Mouse (Mus musculus): ENCODE results near the gene Dab1. TPM values are rescaled to one million over a fixed set of nuclear protein-coding genes. Genes with fewer than 3 reads are reported as not detected.
A peak's percentile ranks its signal among the peaks of the same experiment; 100 is the strongest.

Gene Dab1
- polyA plus RNA-seq, 1 experiment from 2014 or later, result 69.6 TPM

DNA sequence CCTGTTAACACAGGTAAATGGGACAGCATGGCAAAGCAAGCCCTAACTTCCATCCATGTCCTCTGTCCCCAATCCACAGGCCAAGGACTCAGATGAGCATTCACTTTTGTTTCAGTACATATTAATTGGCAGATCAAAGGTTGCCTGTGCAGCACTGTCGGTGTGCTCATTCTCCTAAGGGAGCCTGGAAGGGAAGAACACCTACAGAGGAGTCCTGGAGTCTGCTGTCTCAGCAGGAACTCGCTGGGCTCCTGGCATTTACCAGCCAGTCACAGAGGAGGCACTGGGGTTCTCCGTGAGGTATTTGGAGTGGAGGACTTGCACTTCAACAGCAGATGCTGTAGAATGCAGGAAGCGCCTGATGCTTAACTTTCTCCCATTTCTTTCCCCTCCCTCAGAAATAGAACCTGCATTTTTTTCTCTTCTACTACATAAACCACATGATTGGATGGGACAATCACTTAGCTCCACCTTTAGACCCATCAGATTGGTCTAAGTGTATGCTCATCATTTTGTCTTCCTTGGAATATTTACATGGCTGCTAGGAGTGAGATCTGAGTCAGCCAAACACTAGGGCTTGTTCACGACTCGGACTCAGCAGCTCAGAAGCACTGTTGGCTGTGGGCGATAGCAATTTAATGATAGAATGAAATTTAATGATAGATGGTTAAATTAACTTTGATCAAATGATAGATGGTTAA lies 837.2 kb downstream of the Dab1 start:
- peak overlapping the region; percentile 4; the same call in 1 of the 2 replicates for H3K27ac ChIP-seq
- H3K4me3 ChIP-seq, result no peak overlapping the region
- H3K36me3 ChIP-seq, result no peaks in the 10 kb centered on the region
- H3K9ac ChIP-seq, result no peak overlapping the region
- no peak for ATAC-seq (ENCODE audit: low FRiP score)
- 83% methylated on average over 7 of the region's 7 CpGs for WGBS
- peaks cover 32% of the 10 kb centered on the region for H3K4me1 ChIP-seq (replicated peaks)
- H3K9me3 ChIP-seq, result no peaks in the 10 kb centered on the region
- no peaks in the 10 kb centered on the region for H3K27me3 ChIP-seq
- H3K4me2 ChIP-seq, result no peak overlapping the region

DNA sequence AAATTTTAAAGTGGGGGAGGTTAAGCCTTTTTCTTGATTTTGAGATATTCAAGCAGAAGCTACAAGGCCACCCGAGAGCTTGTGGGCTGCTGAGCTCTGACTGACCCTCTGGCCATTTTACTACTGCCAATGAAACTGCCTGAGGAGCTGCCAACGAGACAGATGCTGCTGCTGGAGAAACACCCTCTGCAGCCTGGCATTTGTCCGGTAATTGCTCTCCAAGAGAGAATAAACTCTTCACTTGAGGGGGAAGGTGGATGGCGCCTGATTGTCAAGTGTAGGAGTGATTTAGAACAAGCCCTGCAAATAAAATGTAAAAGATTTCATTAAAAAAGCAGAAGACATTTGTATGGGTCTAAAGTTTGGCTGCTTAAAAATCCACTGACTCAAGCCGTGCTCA lies 839.6 kb downstream of the Dab1 start:
- H3K4me3 ChIP-seq, result no peak overlapping the region
- H3K4me1 ChIP-seq (replicated peaks), result peaks cover 16% of the 10 kb centered on the region
- 72% methylated on average over 5 of the region's 5 CpGs for WGBS
- H3K27ac ChIP-seq, result no peak overlapping the region
- no peak overlapping the region for H3K9ac ChIP-seq
- H3K27me3 ChIP-seq, result no peaks in the 10 kb centered on the region
- no peak for ATAC-seq (ENCODE audit: low FRiP score)
- H3K4me2 ChIP-seq, result no peak overlapping the region
- H3K36me3 ChIP-seq, result no peaks in the 10 kb centered on the region
- no peaks in the 10 kb centered on the region for H3K9me3 ChIP-seq

DNA sequence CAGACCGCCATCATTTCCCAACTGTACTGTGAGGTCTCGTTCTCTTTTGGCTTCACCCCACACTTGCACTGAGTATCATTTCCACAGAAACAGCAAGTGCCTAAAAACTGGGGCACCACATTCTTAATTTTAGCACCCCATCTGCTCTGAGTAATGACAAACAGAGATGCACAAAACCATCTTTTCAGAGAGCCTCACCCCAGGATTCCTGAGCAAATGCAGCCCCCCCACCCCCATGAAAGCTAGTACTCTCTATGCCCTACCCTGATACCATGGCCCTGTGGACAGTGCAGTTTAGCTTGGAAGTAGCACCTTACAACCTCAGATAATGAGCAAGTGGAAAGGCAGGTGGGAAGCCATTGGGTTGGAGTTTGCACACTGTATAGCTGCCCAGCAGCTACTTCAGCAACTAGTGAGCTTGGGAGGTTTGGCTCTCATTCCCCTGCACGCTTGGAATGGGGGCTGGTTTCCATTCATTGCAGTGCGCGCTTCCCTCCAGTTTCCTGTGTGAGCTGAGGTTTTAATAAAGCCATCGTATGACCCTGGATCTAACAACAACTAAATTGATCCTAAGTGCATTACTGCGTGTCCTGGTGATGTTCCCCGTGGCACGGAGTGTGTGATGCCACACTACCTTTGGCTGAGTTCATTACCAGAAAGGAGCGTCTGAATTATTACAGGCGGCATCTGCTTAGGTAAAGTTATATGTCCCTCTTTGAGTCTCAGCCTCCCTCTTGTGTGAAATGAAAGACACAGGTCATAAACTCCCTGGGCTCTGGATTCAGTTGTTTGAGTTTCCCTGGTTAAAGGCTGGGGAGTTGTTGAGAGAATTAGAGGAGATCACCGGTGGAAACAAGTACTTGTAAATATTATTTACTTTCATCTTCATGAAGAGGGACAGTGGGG lies 842.2 kb downstream of the Dab1 start:
- H3K27ac ChIP-seq, result no peak overlapping the region
- 87% methylated on average over 12 of the region's 12 CpGs for WGBS

DNA sequence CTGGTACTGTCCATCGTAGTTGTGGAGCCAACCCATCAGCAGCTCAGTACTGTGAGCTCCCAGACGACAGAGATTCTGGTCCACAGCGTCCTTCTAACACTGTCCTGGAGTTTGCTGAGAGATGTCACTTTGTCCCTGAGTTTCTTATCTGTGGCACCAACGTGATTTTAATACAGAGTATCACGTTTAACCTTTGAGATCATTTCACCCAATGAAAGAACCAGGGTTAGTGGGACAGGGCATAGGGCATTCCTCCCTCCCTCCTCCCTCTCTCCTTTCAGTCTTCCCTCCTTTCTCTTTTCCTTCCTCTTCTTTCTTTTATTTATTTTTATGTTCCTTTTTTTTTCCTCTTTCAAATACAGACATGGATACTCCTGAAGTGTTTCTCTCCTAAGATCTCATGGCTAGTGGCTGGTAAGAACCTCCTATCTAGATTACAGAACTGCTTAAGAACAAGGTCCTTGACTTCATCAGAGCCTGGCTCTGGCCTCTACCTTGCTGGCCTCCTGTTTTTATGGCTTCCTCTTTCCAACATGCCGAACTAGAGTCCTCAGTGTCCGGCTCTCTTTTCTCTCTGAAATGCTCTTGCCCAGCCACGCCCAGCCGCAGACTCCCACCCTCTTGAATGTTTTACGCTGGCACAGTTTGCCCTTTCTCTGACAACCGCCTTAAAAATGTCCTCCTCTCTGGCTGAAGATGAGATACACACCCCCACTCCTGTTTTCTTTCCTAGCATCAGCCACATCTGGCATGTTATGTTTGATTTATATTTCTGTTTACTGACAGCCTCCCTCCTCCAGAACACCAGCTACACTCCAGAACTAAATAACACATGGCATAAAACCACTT lies 844.0 kb downstream of the Dab1 start:
- H3K4me2 ChIP-seq, result no peak overlapping the region
- WGBS, result 86% methylated on average over 11 of the region's 11 CpGs

More for the DNA sequence above, 842.2 kb downstream of the Dab1 start:
- Histone ChIP-seq H3K9ac (no peak overlapping the region), H3K36me3 (no peaks in the 10 kb centered on the region), H3K4me3 (no peak overlapping the region), H3K4me1 (replicated peaks) (peaks cover 27% of the 10 kb centered on the region), H3K4me2 (no peak overlapping the region), H3K27me3 (no peaks in the 10 kb centered on the region), H3K9me3 (no peaks in the 10 kb centered on the region)
- ATAC-seq (ENCODE audit: low FRiP score), result no peak

DNA sequence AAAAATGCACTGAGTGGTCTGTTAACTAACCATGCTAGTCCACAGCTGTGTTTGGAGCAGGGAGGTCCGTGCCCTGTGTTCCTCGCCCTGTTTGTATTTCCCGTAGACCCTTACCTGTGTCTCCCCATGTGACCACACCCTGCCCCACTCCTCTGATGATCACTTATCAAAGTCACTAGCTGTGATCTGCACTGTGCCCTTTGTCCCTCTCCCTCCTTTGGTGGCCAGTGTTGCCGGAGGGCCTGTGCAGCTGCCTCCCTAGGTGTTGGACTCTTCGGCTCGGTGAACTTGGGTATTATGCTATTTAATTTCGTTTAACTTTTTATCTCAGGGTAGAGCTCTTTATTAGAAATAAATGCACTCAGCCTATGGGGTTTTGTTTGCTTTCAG lies 844.6 kb downstream of the Dab1 start:
- Histone ChIP-seq H3K4me3 (no peak overlapping the region), H3K9me3 (no peaks in the 10 kb centered on the region), H3K27ac (no peak overlapping the region), H3K4me1 (replicated peaks) (peaks cover 27% of the 10 kb centered on the region), H3K4me2 (no peak overlapping the region), H3K27me3 (no peaks in the 10 kb centered on the region), H3K36me3 (no peaks in the 10 kb centered on the region), H3K9ac (no peak overlapping the region)
- no peak for ATAC-seq (ENCODE audit: low FRiP score)
- WGBS, result 69% methylated on average over 7 of the region's 7 CpGs

More for the DNA sequence above, 844.0 kb downstream of the Dab1 start:
- no peaks in the 10 kb centered on the region for H3K36me3 ChIP-seq
- H3K9me3 ChIP-seq, result no peaks in the 10 kb centered on the region
- H3K4me3 ChIP-seq, result no peak overlapping the region
- no peaks in the 10 kb centered on the region for H3K27me3 ChIP-seq
- no peak for ATAC-seq (ENCODE audit: low FRiP score)
- H3K9ac ChIP-seq, result no peak overlapping the region
- H3K27ac ChIP-seq, result no peak overlapping the region
- H3K4me1 ChIP-seq (replicated peaks), result peaks cover 29% of the 10 kb centered on the region

DNA sequence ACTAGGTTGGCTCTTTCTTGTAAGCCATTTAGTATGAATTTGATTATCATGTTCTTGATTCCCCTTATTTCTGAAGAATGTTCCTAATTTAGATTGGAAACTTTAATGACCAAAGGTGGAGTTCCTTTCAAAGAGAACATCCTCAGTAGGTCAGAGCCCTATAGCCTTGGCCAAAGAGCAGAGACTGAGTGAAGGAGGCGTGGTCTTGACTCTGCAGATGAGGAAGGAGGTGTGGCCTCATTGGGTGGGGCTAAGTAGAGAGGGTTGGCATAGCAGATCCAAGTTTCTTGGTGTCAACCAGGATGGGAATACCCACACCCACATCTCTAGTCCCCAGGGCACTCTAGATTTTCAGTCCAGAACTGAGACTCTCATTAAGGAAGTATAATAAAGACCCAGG lies 846.4 kb downstream of the Dab1 start:
- Histone ChIP-seq H3K36me3 (no peaks in the 10 kb centered on the region), H3K4me3 (no peak overlapping the region), H3K9me3 (no peaks in the 10 kb centered on the region), H3K9ac (no peak overlapping the region), H3K27me3 (no peaks in the 10 kb centered on the region), H3K4me1 (replicated peaks) (peaks cover 26% of the 10 kb centered on the region), H3K4me2 (no peak overlapping the region), H3K27ac (no peak overlapping the region)
- WGBS, result 95% methylated on average over 1 of the region's 1 CpGs
- 0 out of 2 replicates have a peak, but pooled peaks have one; percentile 10 for ATAC-seq (ENCODE audit: low FRiP score)

DNA sequence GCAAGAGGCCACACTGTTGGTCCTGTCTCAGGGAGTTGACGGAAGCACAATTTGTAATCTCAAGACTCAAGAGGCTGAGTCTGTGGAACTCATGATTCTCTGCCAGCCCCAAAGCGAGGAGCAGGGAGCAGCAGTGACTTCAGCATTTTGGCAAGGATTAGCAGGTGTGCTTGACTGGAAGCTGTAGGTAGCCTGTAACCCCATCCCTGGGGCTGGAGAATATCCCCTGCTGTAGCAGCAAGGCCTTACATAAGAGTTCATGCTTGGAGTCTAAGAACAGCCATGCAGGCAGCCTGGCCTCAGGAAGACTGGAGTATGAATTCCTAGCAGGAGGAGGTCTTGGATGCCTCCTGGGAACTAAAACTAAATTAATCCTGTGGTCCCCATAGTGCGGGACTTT lies 849.5 kb downstream of the Dab1 start:
- 88% methylated on average over 3 of the region's 3 CpGs for WGBS
- no peak overlapping the region for H3K4me2 ChIP-seq
- peaks cover 25% of the 10 kb centered on the region for H3K4me1 ChIP-seq (replicated peaks)
- H3K9ac ChIP-seq, result no peak overlapping the region
- H3K4me3 ChIP-seq, result no peak overlapping the region
- H3K9me3 ChIP-seq, result no peaks in the 10 kb centered on the region
- no peaks in the 10 kb centered on the region for H3K27me3 ChIP-seq
- no peak overlapping the region for H3K27ac ChIP-seq
- ATAC-seq (ENCODE audit: low FRiP score), result no peak
- H3K36me3 ChIP-seq, result no peaks in the 10 kb centered on the region

DNA sequence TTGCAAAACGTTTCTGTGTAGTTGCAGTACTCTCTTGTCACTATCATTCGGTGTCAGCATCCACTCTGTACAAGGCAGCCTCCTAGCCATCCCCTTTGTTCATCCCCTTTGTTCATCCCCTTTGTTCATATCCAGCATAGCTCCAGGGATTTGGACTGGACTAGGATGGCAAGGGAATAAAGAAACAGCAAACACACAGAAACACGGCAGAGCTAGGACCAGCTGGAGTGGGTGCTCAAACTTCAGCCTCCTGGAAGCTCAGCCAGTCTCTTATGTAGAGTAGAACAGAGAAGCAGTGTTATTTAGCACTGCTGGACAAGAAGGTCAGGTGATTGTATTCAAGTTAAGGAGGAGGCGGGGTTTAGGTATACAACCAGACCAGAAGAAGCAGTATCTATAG lies 853.8 kb downstream of the Dab1 start:
- 69% methylated on average over 4 of the region's 4 CpGs for WGBS
- no peak overlapping the region for H3K4me2 ChIP-seq
- no peak for ATAC-seq (ENCODE audit: low FRiP score)

DNA sequence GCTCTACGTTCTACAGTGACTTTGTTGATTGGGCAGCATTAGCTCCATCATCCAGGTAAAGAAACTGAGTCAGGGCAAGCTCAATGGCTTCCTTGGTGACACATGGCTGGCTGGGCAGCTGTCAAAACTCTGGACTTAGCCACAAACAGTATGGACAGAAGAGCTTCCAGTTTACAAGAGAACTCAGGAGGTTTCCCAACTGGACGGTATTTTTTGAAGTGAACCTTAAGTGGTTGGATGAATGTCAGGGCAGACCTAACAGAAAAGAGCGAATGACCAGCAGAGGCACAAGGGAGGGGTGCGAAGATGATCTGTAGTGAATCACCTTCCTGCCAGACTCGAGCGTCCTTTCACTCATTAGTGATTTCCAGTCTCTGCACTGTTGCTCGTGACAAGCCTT lies 857.7 kb downstream of the Dab1 start:
- H3K36me3 ChIP-seq, result no peaks in the 10 kb centered on the region

More for the DNA sequence above, 853.8 kb downstream of the Dab1 start:
- H3K27me3 ChIP-seq, result no peaks in the 10 kb centered on the region
- H3K36me3 ChIP-seq, result no peaks in the 10 kb centered on the region
- H3K4me1 ChIP-seq (replicated peaks), result no peaks in the 10 kb centered on the region
- no peaks in the 10 kb centered on the region for H3K9me3 ChIP-seq
- H3K9ac ChIP-seq, result no peak overlapping the region
- H3K27ac ChIP-seq, result no peak overlapping the region
- no peak overlapping the region for H3K4me3 ChIP-seq

DNA sequence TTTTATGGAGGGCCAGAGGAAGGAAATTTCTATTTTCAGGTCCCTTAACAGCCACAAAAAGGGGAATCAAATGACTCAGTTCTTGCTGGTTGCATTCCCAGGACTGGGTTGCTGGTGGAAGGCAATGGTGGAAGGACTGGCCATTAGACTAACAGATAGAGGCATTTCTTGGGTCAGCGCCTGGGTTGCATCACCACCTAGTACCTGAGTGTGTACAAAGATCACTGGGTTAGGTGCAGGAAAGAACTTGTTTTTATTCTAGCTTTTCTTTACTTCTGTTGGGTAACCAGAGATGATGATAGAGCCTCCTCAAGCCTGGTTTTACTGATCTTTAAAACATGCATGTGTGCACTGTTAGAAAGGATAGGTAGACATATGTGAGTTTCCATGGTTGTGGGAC lies 864.8 kb downstream of the Dab1 start:
- Histone ChIP-seq H3K27ac (no peak overlapping the region), H3K4me2 (no peak overlapping the region), H3K36me3 (no peaks in the 10 kb centered on the region), H3K9ac (no peak overlapping the region), H3K27me3 (no peaks in the 10 kb centered on the region), H3K4me3 (no peak overlapping the region), H3K4me1 (replicated peaks) (no peaks in the 10 kb centered on the region), H3K9me3 (no peaks in the 10 kb centered on the region)
- no peak for ATAC-seq (ENCODE audit: low FRiP score)
- 91% methylated on average over 1 of the region's 1 CpGs for WGBS

More for the DNA sequence above, 857.7 kb downstream of the Dab1 start:
- 94% methylated on average over 7 of the region's 7 CpGs for WGBS
- Histone ChIP-seq H3K9ac (no peak overlapping the region), H3K27ac (no peak overlapping the region), H3K4me3 (no peak overlapping the region), H3K4me2 (no peak overlapping the region), H3K27me3 (no peaks in the 10 kb centered on the region), H3K9me3 (no peaks in the 10 kb centered on the region), H3K4me1 (replicated peaks) (no peaks in the 10 kb centered on the region)
- ATAC-seq (ENCODE audit: low FRiP score), result no peak

DNA sequence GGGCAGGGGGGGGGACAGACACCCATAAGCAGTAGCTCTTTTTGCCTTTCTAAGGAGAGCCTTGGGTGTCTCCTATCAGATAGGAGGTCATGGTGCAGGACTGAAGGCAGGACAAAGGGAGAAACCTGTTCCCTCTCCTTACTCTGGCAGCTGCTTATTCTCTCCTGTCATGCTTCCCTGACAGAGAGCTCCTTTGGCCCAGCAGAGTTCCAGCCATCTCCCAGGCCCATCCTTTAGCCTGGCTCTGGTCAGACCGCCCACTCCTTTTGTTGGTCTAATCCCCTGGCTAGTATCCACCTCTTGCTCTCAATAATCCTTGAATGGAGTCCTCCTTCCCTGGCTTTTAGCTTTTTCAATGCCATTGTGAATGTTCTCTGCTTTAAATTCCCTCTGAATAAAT lies 878.1 kb downstream of the Dab1 start:
- Histone ChIP-seq H3K4me2 (no peak overlapping the region), H3K27ac (no peak overlapping the region), H3K4me3 (no peak overlapping the region), H3K4me1 (replicated peaks) (peaks cover 28% of the 10 kb centered on the region), H3K36me3 (no peaks in the 10 kb centered on the region), H3K27me3 (no peaks in the 10 kb centered on the region), H3K9ac (no peak overlapping the region), H3K9me3 (no peaks in the 10 kb centered on the region)
- ATAC-seq (ENCODE audit: low FRiP score), result no peak
- WGBS, result 46% methylated on average over 1 of the region's 1 CpGs

DNA sequence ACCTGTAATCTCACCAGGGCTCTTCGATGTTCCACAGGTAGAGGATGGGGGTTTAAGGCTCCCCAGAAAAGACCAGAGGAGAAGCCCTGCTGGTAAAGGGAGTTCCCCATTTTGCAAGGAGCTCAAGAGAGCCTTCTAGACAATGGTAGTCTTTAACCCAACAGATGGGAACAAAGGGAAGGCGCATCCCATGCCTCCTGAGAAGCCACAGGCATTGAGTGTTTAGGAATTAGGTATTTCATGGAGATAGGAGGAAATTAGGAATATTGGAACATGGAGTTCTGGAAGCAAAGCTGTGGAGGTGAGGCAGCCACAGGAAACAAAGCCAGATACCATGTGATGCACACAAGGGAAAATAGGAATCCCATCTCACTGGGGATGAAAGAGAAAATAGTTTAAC lies 881.0 kb downstream of the Dab1 start:
- ATAC-seq (ENCODE audit: low FRiP score), result no peak
- WGBS, result 87% methylated on average over 2 of the region's 2 CpGs

More for the DNA sequence above, 881.0 kb downstream of the Dab1 start:
- no peak overlapping the region for H3K27ac ChIP-seq
- H3K9me3 ChIP-seq, result no peaks in the 10 kb centered on the region
- no peaks in the 10 kb centered on the region for H3K36me3 ChIP-seq
- H3K9ac ChIP-seq, result no peak overlapping the region
- H3K4me1 ChIP-seq (replicated peaks), result peaks cover 26% of the 10 kb centered on the region
- no peaks in the 10 kb centered on the region for H3K27me3 ChIP-seq
- H3K4me3 ChIP-seq, result no peak overlapping the region
- no peak overlapping the region for H3K4me2 ChIP-seq
